Mouse (Mus musculus): ENCODE results near the gene Tmem17.

Gene Tmem17

DNA sequence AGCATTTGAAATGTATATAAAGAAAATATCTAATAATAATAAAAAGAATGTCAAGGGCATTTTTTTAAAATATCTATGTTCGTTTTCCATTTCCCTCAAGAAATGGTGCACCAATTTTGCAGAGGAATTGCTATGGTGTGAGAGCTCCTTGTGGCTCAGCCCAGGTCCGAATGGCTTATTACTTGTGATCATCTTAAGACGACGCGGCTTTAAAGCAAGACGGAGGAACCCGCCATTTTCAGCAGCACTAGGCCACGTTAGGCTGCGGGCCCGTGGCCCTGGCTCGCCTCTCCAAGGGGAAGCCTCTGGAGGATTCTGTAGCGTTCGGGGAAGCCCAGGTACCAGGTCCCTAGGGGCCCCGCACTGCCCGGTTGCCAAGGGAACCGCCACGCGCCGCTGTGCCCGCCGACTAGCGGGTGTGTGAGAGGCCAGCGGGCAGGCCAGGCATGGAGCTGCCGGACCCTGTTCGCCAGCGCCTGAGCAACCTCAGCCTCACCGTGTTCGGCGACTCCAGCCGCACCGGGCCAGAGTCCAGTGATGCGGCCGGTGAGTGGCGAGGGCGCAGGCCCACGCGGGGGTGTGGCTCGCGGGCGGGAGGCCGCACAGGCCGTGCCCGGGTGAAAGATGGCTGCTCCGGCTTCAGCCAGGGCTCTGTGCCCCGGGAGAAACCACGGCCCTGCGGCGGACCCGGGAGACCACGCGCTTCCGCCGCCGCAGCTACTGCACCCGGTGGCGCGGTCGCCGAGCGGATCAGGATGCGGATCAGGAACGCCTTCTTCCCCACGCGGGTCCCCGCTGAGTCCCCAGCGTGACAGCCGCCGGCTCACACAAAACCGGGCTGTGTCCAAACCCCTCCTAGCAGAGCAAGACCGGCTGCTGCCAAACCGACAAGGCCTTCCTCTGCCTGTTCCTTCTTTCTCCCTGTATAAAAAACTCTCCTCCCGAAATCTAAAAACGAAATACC, at the start of gene Tmem17:
Tmem17 (plus strand) TSS at position 51 of the 964 bp plus-strand sequence.
- DNase-seq (ENCODE audit: low spot score in 2 of 2) = peak; percentile 37 to 67

DNA sequence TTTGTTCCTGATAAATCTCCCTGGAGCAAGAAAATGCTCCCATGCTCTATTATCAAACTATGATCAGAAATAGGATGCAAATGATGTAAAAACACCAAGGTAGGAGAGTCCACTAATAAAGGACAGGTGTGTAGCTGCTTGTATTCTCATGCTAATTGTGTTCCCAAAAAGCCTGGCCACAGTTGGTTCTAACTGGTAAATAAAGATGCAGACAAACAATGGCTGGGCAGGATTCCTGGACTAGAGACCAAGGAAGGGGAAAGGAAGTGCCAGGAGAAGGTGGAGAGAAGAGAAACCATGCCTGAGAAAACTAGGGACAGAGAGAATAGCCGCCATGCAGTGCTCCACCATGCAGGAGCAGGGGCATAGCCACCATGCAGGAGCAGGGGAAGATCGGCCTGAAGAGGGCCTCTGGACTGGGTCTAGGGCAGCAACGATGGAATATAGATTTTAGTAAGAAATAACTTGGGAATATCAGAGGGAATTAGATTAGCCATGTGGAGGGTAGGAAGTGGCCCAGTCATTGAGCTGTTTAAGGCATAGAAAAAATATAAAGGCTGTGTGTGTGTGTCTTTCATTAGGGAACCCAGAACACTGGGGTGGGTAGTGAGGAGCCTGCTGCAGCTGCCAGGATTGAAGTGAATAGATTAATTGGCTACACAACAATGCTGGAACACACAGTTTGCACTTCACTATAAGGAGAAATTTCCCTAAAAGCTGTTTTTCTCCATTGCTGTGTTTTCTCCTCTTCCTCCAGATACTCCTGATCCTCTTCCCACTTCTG, 31.9 kb upstream of the Tmem17 start:
- no peak for DNase-seq (ENCODE audit: low spot score in 2 of 2)

DNA sequence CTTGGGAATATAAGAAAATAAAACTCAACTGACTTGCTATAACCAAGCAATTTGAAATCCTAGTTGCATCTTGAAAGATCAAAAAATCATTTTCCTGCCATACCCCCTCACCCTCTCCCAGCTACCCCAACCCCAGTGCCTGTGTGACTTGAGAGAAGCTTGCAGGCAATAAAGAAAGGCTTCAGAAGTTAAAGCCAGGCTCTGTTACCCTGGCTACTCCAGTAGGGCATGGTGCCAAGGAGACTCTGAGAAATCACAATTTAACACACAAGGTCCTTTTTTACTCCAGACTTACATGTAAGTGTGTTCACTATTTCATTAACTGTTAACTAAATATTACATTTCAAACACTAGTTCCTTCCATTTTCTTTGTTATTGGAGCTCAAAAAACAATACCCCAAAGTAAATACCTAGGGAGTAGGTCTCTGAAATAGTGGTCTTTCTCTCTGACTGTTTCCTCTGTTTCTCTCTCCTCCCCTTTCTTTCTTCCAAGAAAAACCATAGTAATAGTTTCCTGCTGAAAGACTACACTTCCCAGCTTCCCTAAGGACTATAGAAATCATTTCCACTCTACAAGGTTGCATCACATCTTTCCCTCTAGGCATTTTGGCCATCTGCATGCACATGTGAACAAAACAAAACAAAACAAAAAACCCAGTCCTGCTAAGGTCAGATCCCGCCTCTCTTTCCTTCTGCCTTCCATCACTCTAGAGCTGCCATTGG, 30.1 kb upstream of the Tmem17 start:
- DNase-seq (ENCODE audit: low spot score in 2 of 2) = no peak

DNA sequence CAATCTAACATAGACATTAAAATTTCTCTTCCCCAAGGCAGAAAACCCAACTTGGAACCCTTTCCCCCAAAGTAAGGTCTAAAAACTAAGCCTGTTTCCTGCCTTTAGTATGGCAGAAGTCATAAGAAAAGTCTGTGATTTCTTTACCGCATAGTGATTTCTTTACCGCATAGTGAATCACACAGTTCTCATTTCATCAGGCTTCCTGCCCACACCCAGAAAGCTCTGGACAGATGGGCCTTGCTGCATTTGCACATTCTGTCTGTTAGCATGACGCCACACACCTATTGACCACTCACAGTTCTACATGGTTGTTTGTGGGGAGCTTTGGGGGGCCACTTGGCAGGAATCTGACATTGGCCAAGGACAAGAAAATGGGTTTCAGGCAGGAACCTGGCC, 29.5 kb upstream of the Tmem17 start:
- DNase-seq (ENCODE audit: low spot score in 2 of 2) = no peak

DNA sequence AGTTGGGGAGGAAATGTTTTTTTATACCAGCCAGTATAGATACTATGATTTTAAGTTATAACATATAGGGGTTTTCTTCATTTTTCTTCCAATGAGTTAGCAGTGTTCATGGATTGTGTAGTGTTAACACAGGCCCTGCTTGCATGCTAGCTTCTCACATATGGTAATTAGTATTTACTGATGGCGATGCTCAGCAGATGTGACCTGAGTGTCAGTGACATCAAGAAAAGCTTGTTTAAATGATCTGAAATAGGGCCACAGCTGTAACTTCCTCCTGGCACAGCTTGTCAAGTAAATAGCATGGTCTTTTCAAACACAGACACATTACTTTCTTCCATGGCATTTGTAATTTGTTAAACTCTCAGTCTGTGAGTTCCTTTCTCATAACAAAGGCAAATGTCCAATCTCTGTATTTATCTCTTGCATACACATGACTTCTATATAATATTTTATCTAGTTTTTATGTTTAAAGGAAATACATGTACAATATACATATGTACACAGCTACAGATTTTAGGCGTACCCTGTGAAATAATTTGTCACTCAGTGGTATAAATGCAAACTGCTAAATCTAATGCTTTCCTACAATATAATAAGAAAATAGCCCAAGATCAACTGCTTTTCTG, 18.1 kb upstream of the Tmem17 start:
- no peak for DNase-seq (ENCODE audit: low spot score in 2 of 2)

DNA sequence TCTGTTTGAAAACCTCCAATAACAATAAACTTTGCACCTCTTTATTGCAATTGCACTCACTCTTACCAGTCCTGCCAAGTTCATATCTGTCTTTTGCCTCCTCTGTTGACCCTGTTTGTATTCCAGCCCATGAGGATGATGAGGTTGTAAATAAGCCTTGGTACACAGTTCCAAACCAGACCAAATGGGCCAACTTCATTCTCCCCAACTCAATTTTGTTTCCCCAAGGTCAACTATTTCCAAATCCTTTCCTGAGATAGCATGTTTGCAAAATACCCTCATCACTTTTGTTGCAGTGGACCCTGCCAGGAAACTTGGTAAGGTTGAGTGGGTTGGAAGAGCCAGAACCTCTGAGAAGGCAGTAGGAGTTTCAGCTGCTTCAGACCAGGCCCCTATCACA, 16.9 kb upstream of the Tmem17 start:
- no peak for DNase-seq (ENCODE audit: low spot score in 2 of 2)

DNA sequence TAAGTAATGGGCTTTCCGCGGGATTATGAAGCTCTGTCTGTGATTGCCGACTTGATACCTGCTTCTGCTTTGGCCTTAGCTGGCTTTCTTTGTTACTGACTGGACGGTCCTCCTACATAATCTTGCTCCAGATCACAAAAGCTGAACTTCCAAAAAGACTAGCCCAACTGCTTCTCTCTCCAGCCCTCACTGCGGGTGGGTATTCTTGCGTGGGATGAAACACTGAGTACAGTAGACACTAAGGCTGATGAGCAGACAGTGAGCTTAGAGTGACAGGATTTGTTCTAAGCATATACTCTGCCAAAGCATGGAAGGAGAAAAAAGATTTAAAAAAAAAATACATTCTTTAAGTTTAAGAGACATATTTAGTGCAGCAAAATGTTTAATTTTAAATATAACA, 12.5 kb upstream of the Tmem17 start:
- no peak for DNase-seq (ENCODE audit: low spot score in 2 of 2)

DNA sequence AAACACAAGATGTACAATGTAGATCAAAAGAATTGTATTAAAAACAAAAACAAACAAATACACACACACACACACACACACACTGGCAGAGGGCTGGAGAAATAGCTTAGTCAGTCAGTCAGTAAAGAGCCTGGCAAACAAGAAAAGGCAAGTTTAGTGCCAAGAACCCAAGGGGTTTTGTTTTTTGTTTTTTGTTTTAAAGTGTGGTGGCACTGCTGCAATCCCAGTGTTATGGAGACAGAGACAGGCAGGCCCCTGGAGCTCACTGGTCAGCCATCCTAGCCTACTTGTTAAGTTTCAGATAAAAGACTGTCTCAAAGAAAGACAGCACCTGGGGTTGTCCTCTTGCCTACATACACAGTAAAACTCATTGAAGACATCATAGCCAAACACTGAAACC, 12.0 kb upstream of the Tmem17 start:
- no peak for DNase-seq (ENCODE audit: low spot score in 2 of 2)

DNA sequence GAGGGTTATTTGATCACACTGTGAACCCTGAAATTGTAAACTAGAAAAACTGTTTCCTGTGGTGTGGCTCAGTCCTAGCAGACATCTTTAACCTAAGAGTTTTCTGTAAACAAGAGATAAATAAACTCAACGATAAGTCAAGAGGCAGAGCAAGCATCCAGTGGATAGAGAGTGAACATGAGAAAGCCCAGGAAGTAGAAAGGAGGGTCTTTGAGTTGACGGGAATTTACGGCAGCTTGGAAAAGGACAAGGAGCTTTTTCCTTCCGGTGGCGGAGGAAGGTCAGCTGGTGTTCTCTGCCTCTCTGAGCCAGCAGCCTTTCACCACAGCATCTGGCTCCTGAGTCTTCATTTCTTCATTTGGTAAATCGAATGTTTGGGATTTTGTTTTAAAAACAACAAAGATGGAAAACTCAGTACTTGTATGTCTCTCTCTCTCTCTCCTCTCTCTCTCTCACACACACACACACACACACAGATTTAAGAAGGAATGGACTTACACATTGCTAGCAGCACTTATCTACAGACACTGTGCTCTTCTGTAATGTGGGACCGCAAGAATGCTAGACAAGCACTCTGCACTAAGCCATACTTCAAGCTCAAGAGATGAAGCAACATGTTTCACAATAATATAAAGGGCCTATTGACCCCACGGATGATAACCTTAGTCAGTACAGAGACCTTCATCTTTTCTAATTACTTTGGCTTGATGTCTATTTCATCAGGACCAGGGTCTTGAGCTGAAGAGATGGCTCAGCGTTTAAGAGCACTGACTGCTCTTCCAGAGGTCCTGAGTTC, 10.9 kb upstream of the Tmem17 start:
- DNase-seq (ENCODE audit: low spot score in 2 of 2) = no peak

DNA sequence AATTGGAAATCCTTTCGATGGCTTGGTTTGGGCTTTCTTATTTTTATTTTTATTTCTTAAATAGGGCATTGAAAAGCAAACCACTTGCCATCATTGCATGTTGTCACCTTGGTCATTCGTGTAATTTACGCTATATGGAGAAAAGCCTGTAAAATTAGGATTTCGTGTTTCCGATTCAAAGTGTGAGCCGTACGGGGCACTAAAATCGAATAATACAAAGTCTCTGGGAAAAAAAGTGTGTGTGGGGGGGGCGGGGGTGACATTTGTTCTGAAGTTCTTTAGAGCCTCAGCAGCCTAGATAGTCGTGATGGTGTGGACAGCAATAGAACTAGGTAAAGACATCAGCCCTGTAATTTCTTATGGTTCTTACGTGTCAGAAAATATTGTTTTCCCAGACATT, 1.2 kb downstream of the Tmem17 start:
- no peak for DNase-seq (ENCODE audit: low spot score in 2 of 2)

DNA sequence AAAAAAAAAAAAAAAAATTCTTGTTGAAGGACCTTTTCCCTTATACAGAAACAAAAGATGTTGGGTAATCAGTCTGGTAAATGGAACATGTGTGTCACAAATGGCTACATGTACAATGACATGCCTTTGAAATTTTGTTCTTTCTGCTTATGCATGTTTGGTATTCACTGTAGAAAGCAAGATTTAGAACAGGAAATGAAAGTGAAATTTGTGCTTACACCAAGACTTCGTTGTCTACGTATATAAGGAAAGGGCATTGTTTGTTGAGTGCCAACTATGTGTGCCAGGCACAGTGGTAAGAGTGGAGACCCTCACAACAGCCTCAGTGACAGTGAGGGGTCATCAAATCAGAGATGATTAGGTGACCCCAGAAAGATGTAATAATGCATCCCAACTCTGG, 3.2 kb downstream of the Tmem17 start:
- DNase-seq (ENCODE audit: low spot score in 2 of 2) = no peak

DNA sequence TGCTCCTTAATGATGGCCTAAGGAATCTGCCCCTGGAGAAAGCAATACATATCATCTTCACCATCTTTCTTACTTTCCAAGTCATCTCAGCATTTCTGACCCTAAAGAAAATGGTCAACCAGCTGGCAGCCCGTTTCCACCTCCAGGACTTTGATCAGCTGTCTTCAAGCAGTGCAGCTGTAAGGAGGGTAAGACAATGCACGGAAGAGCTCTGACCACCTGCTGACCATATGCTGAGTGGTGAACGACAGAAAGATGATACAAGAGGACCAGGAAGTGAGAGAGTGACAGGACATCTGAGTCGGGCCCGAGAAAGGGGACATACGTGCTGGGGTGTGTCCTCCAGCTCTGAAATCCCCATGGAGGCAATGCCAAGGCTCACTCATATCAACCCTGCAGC, 6.6 kb downstream of the Tmem17 start:
- DNase-seq (ENCODE audit: low spot score in 2 of 2) = no peak

DNA sequence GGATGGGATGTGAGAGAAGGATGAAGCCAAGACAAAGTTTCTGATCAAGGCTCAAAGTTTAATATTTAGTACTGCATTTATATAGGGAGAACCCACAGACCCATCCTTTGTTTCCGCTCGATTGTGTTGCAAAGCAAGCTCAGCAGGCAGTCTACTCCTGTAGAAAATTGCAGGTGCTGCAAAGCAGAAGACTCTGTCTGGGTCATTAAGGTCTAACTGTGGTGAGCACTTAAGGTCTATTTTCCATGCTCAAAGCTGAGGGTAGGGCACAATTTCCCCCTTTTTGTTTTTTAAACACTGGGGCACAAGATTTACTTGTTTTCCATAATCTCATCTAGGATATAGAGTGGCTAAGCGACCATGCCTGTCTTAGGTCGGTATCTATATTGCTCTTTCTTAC, 8.4 kb downstream of the Tmem17 start:
- no peak for DNase-seq (ENCODE audit: low spot score in 2 of 2)

DNA sequence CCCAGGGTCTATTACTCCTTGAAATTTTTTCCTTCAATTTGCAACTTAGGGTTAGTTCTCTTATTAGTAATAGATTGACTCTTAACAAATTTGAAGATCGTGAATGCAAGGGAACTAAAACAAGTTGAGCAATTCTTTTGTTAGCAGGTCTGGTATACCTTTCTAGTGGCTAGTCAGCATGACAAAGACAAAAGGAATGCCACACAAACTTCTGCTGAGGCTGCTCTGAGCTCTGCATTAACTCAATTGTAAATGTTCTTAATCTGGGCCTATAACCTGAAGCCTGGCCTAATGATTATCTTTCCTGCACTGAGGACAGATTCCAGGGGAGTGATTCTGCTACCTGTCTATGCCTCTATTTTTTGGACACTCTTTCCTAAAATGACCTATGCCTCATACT, 12.7 kb downstream of the Tmem17 start:
- no peak for DNase-seq (ENCODE audit: low spot score in 2 of 2)

DNA sequence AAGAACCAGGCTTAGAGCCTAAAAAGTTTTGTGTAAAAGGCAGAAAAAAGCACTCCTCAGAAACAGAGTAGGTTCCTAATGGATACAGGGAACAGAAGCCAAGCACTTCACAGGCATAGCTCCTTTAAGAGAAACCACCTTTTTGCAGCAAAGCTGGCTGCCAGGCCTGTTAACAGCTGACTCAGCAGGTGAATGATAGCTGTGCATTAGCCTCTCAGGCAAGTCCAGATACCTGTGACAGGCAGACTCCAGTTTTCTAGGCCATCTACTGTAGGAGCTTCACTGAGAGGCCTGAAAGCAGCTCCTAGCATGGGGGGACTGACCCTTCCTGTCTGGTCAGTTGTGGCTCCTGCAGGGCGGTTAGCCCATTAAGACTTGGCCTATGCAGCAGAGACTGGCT, 28.7 kb downstream of the Tmem17 start:
- no peak for DNase-seq (ENCODE audit: low spot score in 2 of 2)

DNA sequence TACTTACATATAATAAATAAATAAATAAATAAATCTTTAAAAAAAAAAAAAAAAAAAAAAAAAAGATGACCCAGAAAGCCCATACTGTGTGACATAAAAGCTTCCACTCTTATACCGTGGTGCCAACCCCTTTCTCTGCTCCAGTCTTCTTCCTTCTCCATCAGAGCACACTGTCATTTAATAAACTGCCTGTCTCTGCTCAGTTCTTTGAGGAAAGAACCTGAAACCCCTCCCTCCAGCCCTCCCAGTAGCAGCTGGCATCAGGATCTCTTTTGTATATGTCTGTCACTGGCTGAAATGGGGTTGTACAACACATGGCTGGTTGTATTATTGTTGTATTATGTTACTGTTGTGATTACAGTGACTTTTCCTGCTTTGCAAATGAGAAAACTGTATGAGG, 48.2 kb downstream of the Tmem17 start:
- no peak for DNase-seq (ENCODE audit: low spot score in 2 of 2)

DNA sequence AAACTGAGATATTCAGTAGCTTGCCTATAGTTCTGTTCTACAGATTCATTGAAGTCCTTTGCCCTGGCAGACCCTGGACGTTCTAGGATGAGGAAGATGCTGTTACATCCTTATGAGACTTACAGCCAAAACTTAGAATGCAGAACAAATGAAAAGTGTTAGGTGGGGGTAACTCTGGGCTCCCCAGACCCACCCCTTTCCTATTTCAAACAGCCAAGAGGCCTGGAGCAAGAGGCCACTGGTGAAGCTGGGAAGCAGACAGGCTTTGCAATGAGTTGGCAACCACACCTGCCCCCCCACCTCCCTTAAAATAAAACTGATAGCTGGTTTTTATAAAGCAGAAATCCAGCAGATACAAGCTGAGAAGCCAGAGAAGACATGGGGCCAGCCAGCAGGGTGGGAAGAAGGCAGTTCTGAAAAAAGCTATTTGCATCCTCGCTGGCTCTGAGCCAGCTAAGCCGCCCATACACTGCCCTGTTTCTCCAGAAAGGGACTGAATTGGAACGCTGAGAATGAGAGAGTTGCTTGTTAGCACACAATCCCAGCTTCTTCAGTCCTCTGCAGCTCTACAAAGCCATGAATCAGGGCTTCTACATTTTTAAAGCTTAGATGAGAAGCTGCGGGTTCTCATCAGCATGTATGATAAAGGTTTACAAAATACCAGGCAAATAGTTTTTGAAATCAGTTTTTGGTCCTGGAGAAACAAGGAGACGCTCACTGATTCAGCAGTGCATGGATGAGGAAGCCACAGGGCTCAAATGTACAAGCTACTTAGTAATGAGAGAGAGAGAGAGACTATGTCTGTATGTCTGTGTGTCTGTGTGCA, 48.8 kb downstream of the Tmem17 start:
- DNase-seq (ENCODE audit: low spot score in 2 of 2) = no peak

DNA sequence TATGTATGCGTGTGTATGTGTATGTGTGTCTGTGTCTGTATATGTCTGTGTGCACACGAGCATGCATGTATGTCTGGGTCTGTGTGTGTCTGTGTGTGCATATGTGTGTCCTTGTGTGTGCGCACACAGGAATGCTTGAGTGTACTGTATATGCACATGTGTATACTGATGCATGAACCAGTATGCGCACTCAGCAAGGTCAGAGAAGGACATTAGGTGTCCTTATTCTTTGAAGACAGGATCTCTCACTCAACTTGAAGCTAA, 49.4 kb downstream of the Tmem17 start:
- no peak for DNase-seq (ENCODE audit: low spot score in 2 of 2)

DNA sequence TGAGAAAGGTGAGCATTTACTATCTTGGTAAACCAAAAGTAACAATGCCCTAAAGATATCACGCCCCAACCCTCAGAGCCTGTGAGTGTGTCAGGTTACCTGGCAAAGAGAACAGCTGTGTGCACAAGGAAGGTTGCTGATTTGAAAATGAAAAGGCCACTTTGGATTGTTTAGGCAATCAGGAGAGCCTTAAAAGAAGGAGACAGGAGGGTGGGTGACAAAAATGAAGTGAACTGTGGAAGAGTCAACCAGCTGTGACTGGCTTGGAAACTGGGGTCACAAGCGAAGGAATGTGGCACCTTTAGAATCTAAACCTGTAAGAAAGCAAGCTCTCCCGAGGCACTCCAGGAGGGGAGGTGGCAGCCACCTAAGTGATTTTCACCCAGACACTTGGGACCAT, 51.8 kb downstream of the Tmem17 start:
- DNase-seq (ENCODE audit: low spot score in 2 of 2) = no peak

DNA sequence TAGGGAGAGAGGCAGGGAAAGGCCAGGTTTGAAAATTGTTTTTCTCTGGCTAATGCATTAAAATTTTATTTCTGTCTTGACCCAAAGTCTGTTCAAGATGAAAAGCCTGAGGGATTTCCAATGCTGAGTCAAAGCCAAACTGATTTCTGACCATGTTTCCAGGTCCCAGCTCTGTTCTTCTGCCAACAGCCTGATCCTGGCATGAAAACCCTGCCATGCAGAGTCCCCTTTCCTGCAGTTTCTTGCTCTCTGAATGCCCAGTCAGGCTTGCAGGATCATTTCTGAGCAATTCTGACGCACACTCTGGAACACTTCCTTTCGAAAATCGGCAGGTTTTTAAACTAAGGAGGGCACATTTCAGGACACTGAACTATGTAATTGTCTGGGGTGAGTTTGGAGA, 52.8 kb downstream of the Tmem17 start:
- DNase-seq (ENCODE audit: low spot score in 2 of 2) = no peak
